Mouse (Mus musculus) cerebellum, adult 11 months (tissue): ENCODE measurements at regions not wholly inside any gene's neighbourhood (a gene's known extent, or its start where the extent isn't known, plus 50 kb on each side); places are given as distances from the start of the nearest gene placed in this dataset.

Experiments
- DNase-seq: peaks from one replicate; pipeline ENCODE4 v3.0.0; 2022

GRCm38 (mm10) chr1:64343268-64343667 lies 189.2 kb upstream of the Creb1 start:
- DNase-seq: no peak

DNA sequence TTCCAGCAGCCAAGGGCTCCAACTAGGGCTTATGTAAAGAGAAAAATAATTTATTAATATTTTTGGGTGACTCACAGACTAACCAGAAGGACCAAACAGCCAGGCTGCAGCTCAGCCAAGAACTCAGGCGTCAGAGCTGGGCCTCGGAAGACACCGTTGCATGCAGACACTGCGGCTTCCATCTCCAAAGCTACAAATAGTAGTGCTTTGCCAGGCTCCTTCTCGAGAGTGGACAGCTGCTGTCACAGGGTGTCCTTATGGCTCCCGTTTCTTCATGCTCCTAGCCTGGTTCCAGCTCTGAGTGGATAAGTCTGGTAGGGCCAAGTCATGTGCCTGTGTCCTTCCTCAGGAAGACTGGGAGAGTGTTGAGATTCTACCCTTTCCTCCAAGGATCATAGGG lies 190.8 kb upstream of the Creb1 start:
- peak; percentile 92 for DNase-seq

DNA sequence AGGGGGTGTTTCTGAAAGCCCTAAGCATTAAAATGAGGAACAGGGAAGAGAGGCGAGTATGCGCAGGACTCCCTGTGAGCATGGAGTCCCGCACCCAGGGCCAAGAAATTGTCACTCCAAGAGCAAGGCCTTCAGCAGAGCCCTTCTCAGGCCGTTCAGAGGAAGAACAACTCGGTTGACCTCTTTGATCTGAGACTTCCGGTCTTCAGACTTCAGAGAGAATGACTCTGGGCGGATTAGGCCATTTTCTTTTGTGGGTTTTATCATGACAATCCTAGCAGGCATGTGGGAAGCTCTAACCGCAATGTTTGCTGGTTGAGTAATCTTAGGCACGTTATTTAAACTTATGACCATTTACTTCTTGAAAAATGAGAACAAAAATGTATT lies 193.9 kb upstream of the Creb1 start:
- DNase-seq: no peak

GRCm38 (mm10) chr1:64337619-64338574 lies 194.5 kb upstream of the Creb1 start:
- no peak for DNase-seq

- DNase-seq: no peak
These were observed 200.9 kb upstream of the Creb1 start for GRCm38 (mm10) chr1:64331566-64331965.

GRCm38 (mm10) chr1:64330721-64331120 lies 201.7 kb upstream of the Creb1 start:
- no peak for DNase-seq

- DNase-seq: no peak
These were observed 200.1 kb upstream of the Klf7 start for GRCm38 (mm10) chr1:64322197-64322596.

DNA sequence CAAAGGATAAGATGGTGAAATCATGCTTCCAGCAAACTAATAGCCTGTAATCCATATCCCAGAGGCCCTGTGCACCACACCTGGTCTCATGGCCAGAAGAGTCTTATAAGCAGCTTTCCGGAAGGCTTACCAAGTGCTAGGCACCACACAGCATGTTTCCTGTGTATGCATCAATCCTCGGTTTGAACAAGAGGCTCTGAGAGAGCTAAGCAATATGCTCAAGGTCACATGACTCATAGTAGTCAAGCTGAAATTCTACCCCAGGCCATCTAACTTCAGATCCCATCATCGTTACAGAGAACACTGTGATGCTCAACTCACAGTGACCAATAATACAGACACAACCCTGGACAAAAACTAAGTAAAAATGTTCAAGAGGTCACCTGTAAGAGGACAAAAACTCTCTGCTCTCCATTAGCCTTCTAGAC lies 197.1 kb upstream of the Klf7 start:
- no peak for DNase-seq

- peak; percentile 29 for DNase-seq
These were observed 196.5 kb upstream of the Klf7 start for GRCm38 (mm10) chr1:64318440-64319154.

- no peak for DNase-seq
These were observed 195.1 kb upstream of the Klf7 start for GRCm38 (mm10) chr1:64317032-64317636.

DNA sequence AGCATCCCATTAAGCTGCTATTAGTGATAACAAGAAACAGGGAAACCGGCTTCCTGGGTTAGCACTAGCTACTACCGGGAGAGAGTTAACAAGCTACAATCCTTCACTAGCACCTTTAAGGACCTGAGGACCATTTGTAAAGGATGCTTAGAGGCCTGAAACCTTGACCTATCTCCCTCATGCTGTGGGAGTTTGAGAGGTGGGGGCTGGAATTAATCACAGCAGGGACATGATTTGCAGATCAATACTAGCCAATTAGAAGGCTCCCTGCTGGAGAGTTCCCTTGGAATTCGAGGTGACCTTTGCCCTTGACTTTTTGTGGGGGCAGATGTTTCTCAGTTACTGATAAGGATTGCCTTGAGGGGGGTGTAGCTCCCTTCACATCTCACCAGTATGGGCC lies 189.3 kb upstream of the Klf7 start:
- no peak for DNase-seq

GRCm38 (mm10) chr1:64308560-64308959 lies 186.5 kb upstream of the Klf7 start:
- no peak for DNase-seq

- DNase-seq: no peak
These were observed 186.0 kb upstream of the Klf7 start for GRCm38 (mm10) chr1:64308088-64308487.

DNA sequence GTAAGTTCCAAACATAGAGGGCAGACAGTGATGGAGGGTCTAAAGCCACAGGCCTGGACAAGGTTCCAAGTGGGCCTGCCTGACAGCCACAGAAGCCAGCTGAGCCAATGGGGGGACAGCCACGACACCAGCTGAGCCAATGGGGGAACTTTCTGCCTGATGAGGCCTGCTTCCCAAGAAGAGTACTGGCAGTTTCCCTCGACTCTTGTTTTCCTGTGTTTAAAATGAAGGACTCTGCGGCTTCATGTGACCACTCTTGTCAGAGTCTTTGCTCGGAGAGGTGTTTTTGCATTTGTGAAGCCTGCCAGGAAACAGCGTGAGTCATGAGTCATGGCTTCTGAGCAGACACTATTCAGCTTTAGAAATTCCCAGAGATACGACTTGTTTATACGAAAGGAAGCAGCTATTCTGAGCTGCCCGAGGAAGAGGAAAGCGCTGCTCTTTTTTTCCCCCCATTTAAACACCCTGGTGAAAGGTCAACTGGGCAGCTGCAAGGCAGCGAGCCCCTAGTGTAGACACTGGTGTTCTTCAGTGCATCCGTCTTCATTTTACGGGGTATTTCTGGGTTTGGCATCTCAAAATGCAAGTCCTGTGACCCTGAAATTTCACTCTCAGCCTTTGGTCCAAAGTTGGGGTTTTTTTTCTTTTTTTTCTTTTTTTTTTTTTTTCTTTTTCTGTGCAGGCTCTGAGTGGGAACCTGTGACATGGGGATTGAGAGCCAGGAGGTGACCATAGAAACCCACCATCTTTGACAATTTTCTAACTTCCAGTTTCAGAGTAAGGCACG lies 183.5 kb upstream of the Klf7 start:
- peak; percentile 62 for DNase-seq

DNA sequence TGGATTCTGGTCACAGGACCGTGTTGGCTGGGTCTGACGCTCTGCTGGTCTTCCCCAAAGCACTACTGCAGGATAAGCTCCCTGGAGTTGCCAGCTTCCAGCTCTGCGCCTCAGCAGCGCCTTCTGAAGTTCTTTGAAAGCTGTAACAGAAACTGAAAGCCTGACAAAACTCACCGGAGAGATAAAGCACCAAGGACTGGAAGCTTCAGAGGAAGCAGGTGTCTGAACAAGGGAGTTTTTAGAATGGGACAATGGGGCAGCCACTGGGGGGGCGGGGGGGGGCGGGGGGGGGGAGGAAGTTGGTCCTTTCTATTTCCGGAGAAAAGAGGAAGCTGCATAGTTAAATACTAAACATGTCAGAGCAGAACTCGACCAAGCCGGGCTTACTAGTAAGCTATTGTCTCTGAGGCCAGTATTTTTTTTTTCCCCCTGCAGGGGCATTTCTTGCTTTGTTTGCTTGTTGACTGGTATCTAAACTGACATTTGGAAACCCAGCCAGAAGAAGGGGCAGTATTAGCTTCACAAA lies 180.8 kb upstream of the Klf7 start:
- no peak for DNase-seq

DNA sequence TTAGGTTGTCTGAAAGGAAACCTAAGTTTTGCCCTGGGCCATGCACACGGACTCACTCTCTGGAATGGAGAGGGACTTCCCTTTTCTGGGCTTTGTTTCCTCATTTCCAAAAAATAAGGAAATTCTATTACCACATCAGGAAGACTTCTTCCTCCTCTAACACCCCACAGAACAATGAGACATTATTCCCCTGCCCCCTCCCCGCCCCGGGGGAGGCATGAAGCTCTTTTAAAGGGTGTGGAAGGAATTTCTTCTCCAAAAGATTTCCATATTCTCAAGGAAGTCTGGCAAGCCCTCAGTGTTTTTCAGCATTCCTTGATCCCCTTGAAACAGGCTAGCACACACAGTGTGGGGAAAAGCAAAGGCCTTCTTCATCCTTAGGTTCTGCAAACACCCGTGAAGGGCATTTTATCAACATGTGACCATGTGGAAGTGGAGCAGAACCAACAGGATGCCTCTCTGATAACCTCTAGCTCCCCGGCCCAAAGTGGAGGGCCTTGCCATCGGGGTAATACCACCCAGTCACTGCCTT lies 179.5 kb upstream of the Klf7 start:
- DNase-seq: no peak

DNA sequence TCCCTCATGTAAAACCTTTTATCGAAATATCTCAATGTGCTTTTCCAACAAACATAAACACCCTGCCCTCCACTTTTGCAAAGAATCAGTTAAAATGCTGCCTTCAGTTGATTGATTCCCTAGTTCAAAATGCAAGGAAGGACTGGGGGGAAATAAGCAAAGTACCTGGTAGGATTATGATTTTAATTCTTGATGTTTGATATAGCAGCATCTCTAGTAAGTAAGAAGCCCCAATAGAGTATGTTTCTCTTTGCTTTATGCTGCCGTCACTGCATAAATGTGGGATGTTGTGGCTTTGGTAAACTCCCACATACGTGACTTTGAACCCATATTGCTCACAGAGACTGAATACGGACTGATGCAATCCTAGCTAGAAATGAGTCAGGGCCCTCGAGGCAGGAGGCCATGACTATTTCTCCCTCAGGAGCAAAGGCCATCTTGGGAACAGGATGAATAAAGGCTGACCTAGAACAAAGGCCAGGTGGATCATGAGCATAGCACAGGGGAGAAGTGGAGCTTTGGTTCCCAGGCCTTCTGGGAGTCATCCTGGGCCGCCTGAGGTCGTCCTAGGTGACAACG lies 179.0 kb upstream of the Klf7 start:
- DNase-seq: no peak

GRCm38 (mm10) chr1:64298950-64299349 lies 176.9 kb upstream of the Klf7 start:
- no peak for DNase-seq

DNA sequence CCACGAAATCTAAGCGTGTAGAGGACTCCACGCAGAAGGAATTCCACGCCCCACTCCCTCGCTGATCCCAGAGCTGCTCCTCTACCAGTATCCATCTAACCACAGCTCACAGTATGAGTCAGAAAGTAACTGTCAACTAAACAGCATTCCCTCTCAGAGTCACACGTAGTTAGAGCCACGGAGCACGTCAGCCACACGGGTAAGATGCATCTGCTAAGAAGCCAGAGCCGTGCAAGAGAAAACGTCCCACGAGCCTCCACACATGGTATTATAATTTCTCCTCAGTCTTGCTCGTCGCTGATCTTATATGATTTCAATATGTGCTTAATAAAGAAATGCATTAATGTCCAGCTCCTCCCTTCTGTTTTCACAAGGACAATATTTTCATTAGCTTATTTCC lies 176.1 kb upstream of the Klf7 start:
- no peak for DNase-seq

GRCm38 (mm10) chr1:64297343-64297742 lies 175.3 kb upstream of the Klf7 start:
- no peak for DNase-seq

DNA sequence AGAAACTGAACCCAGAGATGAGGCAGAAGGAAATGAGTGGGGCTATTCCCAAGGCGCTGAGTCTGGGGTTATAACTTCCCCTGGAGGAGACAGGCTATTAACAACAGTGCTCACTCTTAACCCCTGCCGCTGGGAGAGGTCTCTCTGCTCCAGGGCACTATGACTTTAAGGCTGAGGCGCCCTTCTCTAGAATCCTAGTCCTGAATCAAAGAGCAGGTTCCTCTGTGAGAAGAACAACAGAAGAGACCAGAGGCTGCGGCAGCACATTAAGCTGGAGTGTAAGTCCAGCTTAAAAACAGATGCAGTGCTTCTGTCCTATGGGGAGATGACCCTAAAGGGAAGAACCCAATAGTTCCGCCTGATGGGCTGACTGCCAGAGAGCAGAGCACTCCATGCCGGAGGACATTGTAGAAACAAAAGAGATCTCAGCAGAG lies 173.4 kb upstream of the Klf7 start:
- no peak for DNase-seq

DNA sequence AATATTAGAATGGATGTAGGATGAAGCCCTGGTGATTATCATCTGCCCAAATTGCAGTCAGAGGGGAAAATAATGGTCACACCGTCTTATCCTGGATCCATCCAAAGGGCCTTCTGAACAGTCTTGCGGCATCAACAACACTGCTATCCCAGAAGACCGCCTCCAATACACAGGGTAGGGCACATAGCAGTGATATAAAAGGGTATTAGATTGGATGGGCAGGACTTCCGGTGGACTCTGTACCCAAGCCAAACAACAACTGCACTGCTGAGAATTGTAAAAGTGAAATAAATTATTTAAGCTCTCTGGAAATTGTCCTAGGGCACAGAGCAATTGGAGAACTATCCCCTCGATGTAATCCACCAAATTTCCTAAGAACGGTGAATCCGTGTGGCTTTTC lies 173.0 kb upstream of the Klf7 start:
- no peak for DNase-seq
